Mouse (Mus musculus) embryonic stem cell, embryonic (primary cell): Measurements from ENCODE around the gene Hnf1b.

ENCODE experiments used
- CTCF ChIA-PET, 4 experiments: fragments of 300-600 bp in 2 of 4; fragments of 350-600 bp in 2 of 4; sonication (Branson Sonifier 250); formaldehyde crosslinking; loops; one replicate each; lab custom pipeline; 2022; ENCODE audit warnings: inconsistent platforms in 2 of 4; lab: Charles Lee
- POLR2A ChIA-PET, 4 experiments: fragments of 300-600 bp in 2 of 4; fragments of 350-600 bp in 2 of 4; sonication (Branson Sonifier 250); formaldehyde crosslinking; loops; one replicate each; lab custom pipeline; 2022; ENCODE audit warnings: antibody characterized with exemption in 4 of 4, inconsistent platforms in 1 of 4; lab: Charles Lee

Gene Hnf1b

GRCm38 (mm10) chr11:83849529-83850335, at the start of gene Hnf1b:
TSS of gene Hnf1b (plus strand) at chr11:83850063.
- CTCF ChIA-PET = interaction anchor here (0.5 to 2.8 kb wide), 11 partner anchors 14 to 456 kb away, joined by 3 to 10 read pairs (median 3); no protein-coding TSS in a partner anchor
- POLR2A ChIA-PET = interaction anchor here in 2 of 4 experiments (0.6 to 3.3 kb wide), 8 partner anchors 8 to 287 kb away, joined by 3 to 18 read pairs (median 4); partner anchors contain the start of gene Ddx52 (in 2 of the 2)

DNA sequence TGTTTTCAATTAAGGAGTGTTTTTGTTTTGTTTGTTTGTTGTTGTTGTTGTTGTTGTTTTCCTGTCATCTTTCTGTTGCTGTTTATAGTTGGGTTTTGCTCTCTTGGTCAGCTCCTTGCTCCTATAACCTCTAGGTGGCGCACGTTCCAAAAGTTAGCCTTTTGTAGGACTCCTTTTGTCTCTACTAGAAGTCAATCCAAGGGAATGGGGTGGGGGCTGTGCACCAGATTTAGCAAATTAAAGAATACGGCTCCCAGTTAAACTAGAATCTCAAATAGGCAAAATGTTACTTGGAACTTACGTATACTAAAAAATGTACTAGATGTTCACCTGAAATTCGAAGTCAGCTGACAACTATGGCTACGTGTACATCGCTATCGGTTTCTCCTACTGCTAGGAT, 47.7 kb upstream of the Hnf1b start:
- ChIA-PET CTCF (interaction anchor here (0.5 to 3.0 kb wide), 32 partner anchors 8 to 1623 kb away, joined by 3 to 16 read pairs (median 4); partner anchors contain the start of genes Ddx52 (in 1 of the 4) and Hnf1b (in 1 of the 4)), POLR2A (interaction anchor here (0.6 to 1.4 kb wide), 6 partner anchors 8 to 239 kb away, joined by 3 to 6 read pairs (median 4); no protein-coding TSS in a partner anchor)

DNA sequence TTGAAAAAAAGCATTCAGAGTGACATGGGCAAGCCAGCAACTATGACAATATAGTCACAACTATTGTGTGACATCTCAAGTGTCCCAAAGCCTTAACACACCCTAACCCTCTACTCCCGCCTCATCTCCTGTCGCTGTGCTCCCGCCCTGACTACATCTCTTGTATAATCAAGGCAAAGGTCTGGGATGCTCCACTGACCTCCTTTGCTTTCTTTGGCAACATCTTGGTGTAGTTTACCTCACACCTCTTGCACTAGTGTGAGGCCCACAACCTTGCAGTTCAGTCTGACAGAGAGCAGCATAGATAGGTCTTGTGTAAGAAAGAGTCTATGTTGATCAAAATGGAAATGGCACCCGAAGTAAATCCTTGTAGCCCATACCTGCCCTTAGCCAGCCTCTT, 47.3 kb upstream of the Hnf1b start:
- CTCF ChIA-PET = interaction anchor here (0.7 to 3.0 kb wide), 18 partner anchors 8 to 1623 kb away, joined by 3 to 14 read pairs (median 4); partner anchors contain the start of genes Ddx52 (in 1 of the 4) and Hnf1b (in 1 of the 4)
- POLR2A ChIA-PET = interaction anchor here in 3 of 4 experiments (0.5 to 1.4 kb wide), 4 partner anchors 8 to 330 kb away, joined by 3 to 5 read pairs (median 3); no protein-coding TSS in a partner anchor

DNA sequence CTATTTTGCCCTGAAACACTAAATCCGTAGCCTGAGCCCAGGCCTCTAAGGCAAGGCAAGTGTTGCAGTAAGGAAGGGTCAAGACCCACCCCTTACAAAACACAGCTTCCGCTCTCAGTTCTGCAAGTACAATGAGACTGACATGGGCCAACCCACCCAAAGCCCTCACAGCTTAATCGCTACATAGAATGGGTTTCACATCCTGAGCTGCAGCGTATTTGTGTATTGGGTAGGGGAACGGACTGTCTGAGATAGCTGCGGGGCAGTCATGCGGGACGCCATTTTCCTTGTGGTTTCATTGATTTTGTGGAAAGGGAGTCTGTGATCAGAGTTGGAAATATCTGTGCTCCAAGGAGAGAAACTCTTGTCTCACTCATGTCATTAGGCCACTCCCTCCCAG, 39.4 kb upstream of the Hnf1b start:
- ChIA-PET POLR2A (interaction anchor here in 2 of 4 experiments (0.6 to 1.4 kb wide), 5 partner anchors 8 to 80 kb away, joined by 3 to 5 read pairs (median 3); no protein-coding TSS in a partner anchor), CTCF (interaction anchor here in 3 of 4 experiments (0.6 to 2.8 kb wide), 6 partner anchors 8 to 116 kb away, joined by 3 to 16 read pairs (median 5); no protein-coding TSS in a partner anchor)

- CTCF ChIA-PET = interaction anchor here in 2 of 4 experiments (0.6 to 1.7 kb wide), 4 partner anchors 63 to 319 kb away, joined by 3 to 7 read pairs (median 4); no protein-coding TSS in a partner anchor
- POLR2A ChIA-PET = no interaction called here
Measured at GRCm38 (mm10) chr11:83815191-83815590, 34.7 kb upstream of the Hnf1b start.

DNA sequence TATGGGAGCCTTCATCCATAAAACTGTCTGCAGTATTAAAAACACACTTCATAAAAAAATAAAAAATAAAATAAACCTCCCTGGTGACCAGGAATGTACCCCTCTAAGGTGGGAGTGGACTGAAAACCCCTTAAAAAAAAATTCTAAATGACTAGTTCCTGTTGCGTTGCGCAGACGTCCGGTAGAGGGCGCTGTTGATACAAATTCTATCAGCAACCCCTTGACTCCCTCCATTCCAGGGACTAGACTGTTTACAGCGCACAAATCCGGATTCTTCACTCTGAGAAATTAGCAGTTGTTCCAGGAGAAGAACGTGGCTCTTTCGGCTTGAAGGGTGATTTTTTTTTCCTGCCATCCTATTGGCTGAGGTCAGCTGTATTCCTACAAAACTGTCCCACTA, 34.2 kb upstream of the Hnf1b start:
- ChIA-PET POLR2A (interaction anchor here in 2 of 4 experiments (1.5 to 1.7 kb wide), 2 partner anchors 10 to 110 kb away, joined by 3 to 5 read pairs; no protein-coding TSS in a partner anchor), CTCF (interaction anchor here in 2 of 4 experiments (0.6 to 1.8 kb wide), 6 partner anchors 63 to 318 kb away, joined by 3 to 7 read pairs (median 4); partner anchors contain the start of gene Ddx52 (in 1 of the 2))

DNA sequence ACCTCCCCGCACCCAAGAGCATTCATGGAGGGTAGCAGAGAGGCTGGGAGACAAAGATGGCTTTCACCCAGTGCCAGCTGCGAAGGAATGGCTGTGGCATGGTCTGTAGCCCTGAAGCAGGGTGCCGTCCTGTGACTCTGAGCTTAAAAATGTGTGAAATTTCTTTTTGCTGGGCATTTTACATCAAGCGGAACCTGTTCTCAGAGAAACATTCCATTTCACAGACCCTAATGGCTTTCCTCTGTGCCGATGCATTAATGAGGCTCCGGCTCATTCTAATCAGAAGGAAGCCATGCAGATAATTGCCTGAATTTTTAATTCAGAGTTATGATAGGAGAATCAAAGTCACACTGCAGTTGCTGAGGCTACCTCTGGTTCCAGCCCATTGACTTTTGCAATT, 32.8 kb upstream of the Hnf1b start:
- CTCF ChIA-PET = interaction anchor here in 3 of 4 experiments (1.1 to 1.8 kb wide), 5 partner anchors 14 to 110 kb away, joined by 3 to 6 read pairs (median 3); no protein-coding TSS in a partner anchor
- POLR2A ChIA-PET = interaction anchor here in 3 of 4 experiments (0.5 to 1.7 kb wide), 3 partner anchors 8 to 110 kb away, joined by 3 to 5 read pairs (median 4); no protein-coding TSS in a partner anchor

GRCm38 (mm10) chr11:83817994-83818393, 31.9 kb upstream of the Hnf1b start:
- CTCF ChIA-PET = interaction anchor here in 1 of 4 experiments (0.7 kb wide), 1 partner anchor 14 kb away, joined by 3 read pairs; no protein-coding TSS in a partner anchor
- POLR2A ChIA-PET = no interaction called here

GRCm38 (mm10) chr11:83818591-83819127, 31.2 kb upstream of the Hnf1b start:
- ChIA-PET POLR2A (interaction anchor here in 1 of 4 experiments (0.6 kb wide), 2 partner anchors 182 to 295 kb away, joined by 3 read pairs; no protein-coding TSS in a partner anchor), CTCF (interaction anchor here in 1 of 4 experiments (1.2 kb wide), 1 partner anchor 108 kb away, joined by 3 read pairs; no protein-coding TSS in a partner anchor)

GRCm38 (mm10) chr11:83819806-83820483, 29.9 kb upstream of the Hnf1b start:
- ChIA-PET CTCF (interaction anchor here in 1 of 4 experiments (0.6 to 1.2 kb wide), 2 partner anchors 107 to 473 kb away, joined by 3 read pairs; no protein-coding TSS in a partner anchor), POLR2A (interaction anchor here in 2 of 4 experiments (0.7 to 0.9 kb wide), 2 partner anchors 15 to 106 kb away, joined by 3 read pairs; no protein-coding TSS in a partner anchor)

DNA sequence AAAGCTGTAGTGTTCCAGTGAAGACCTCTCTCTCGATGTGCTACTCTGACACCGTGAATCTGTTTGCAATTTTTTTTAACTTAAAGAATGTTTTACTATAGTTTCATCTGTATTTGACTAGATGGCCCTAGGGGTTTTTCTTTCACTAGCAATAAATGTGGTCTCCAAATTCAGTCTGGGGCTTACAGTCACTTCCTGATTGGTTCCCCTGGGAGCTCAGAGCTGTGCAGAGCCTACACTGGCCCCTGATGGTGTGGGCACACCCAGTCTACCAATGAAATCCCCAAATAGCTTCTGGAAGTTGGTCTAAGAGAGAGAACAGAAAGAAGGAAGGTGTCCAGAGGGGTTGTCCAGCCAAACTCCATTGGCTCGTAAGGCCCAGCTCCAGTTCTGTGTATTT, 23.7 kb upstream of the Hnf1b start:
- ChIA-PET POLR2A (interaction anchor here in 1 of 4 experiments (1.1 to 2.5 kb wide), 2 partner anchors 10 to 11 kb away, joined by 3 to 5 read pairs; no protein-coding TSS in a partner anchor), CTCF (interaction anchor here in 1 of 4 experiments (0.5 kb wide), 1 partner anchor 25 kb away, joined by 4 read pairs; no protein-coding TSS in a partner anchor)

DNA sequence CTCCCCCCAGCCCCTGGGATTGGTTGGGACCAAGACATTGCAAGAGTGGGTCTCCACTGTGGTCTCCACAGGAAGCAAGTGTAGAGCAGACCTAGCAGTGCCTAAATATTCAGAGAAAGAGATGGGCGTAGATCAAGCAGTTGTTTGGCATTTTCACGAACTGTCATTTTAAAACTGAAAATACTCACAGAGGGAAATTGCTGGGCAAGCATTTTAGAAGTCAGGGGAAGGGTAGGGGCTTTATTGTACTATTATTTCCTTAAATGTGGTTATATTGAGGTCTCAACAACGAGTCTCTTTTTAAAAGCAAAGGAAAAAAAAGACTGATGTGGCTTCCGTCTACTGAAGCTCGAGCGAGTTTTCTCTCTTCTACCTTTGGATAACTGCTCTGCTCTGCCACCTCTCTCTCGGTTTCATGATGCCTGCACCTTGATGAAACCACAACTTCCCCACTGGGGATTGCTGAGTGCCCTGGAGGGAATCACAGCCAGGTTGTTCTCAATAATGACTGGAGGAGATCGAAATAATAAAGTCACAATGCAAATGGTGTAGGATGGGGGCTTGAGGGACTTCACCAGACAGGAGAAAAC, 21.2 kb upstream of the Hnf1b start:
- ChIA-PET POLR2A (interaction anchor here in 1 of 4 experiments (0.7 kb wide), 1 partner anchor 42 kb away, joined by 3 read pairs; no protein-coding TSS in a partner anchor), CTCF (no interaction called here)

DNA sequence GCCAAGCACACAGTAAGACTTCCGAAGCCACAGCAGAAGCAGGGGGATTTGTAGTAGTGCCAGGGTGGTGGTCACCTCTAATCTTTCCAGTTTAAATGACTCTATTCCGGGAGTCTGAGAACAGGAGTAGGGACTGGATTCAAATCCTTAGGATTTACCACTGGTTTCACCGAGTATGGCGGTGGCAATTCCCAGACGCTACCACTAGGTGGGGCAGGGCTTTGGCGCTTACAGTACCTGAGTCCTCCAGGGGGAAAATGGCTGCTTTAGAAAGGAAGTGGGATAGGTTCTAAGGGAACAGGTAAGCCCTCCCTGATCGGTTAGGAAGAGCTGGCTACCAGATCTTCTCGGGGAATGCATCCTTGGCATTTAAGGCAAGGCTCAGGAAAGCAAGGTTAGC, 17.5 kb upstream of the Hnf1b start:
- ChIA-PET CTCF (interaction anchor here (0.7 to 1.8 kb wide), 10 partner anchors 18 to 1331 kb away, joined by 3 to 12 read pairs (median 4); partner anchors contain the start of gene Hnf1b (in 1 of the 4)), POLR2A (interaction anchor here in 2 of 4 experiments (0.5 to 1.4 kb wide), 5 partner anchors 10 to 109 kb away, joined by 3 to 4 read pairs (median 4); partner anchors contain the start of gene Ddx52 (in 1 of the 2))

DNA sequence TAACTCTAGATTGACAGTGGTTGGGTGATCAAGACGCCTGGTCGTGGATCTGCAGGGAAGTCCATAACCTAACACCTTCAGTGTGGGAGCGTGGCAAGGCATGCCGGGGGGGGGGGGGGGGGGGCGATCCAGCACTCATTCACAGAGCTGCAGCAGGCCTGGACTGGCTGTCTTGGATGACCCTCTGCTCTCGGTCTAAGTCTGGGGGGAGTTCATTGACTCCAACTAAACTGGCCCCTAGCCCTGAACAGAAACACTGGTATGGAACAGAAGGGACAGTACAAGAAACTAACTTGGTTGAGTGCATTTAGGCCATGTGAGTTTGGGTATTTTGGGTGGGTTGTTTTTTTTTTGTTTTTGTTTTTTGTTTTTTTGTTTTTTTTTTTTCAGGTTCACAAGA, 16.3 kb upstream of the Hnf1b start:
- CTCF ChIA-PET = interaction anchor here in 3 of 4 experiments (0.8 to 1.8 kb wide), 4 partner anchors 17 to 198 kb away, joined by 3 to 9 read pairs (median 5); partner anchors contain the start of gene Hnf1b (in 1 of the 3)
- POLR2A ChIA-PET = interaction anchor here in 2 of 4 experiments (0.7 to 1.4 kb wide), 3 partner anchors 33 to 131 kb away, joined by 3 read pairs; partner anchors contain the start of gene Ddx52 (in 1 of the 2)

DNA sequence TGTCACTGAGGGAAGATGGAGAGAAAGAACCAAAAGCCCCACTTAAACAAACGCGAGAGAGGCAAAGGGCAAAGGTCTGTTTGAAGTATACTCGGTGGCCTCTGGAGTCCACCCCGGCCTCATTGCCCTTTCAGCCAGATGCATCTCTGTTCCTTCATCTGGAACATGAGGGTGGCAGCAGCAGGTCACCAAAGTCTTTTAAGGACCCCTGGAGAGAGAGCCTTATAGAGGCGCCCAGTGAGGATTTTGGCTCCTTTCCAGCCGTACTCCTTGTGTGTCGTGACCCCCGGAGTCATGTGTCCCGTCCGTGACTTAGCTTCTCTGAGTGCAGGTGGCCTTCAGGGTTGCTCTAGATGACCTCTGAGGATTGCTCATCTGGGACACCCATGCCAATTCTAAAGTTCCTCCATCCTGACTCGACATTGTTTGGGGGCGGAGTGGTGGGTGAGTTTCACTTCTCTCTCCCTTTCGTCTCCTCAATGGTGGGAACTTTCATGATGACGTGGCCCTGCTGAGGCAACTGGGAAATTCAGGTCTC, 15.8 kb upstream of the Hnf1b start:
- ChIA-PET POLR2A (no interaction called here), CTCF (interaction anchor here in 1 of 4 experiments (1.8 kb wide), 1 partner anchor 93 kb away, joined by 9 read pairs; no protein-coding TSS in a partner anchor)

DNA sequence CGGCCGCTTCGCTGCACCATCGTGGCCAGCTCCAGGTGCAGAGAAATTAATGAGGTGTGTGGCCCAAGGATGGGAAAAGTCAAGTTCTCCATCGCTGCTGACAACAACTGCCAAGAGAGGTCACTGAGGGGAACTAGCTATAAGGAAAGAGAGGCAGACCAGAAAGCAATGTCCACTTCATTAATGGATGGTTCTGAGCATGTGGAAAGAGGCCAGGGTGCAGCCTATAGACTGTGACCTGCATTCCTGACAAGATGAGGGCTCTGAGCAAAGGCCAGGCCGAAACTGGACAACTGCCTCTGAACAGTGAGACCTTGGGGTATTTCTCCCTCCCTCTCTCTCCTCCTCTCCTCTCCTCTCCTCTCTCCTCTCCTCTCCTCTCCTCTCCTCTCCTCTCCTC, 10.4 kb upstream of the Hnf1b start:
- ChIA-PET CTCF (no interaction called here), POLR2A (no interaction called here)
